10 mouse cellular contexts compared by ENCODE assay signal in the genomic region with DNA sequence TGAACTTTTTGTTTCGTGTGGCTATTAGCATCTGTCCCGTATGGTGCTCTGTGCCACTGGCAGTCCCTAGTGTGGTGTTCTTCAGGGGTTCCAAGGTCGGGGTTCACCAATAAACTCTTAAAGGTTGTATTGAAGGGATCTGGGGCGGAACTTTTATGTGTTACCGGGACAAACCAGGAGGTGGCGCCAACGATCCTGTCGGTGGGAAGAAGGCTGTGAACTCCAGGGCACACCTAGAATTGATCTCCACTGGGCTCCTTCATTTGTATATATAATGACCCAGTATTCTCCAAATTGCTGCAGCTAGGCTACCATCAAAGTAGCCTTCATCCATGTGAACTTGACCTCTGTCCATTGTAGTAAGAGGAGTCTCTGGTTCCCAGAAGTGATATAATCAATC. TPM values are rescaled to one million over a fixed set of nuclear protein-coding genes. Genes with fewer than 3 reads are reported as not detected.
DNase-seq lines count a peak whose midpoint lies in the region; ATAC-seq lines count a peak whose summit lies in the region.
"Had no signal": no experiment of that assay in that cellular context is flagged by ENCODE, and none has a peak within 500 bp of the region (broad histone marks: within the 10 kb centered on the region; RNA-seq: fewer than 3 reads in every experiment).

No protein-coding gene starts in this region.

- DNase-seq in midbrain, embryonic 11.5 days (ENCODE audit: low spot score, missing footprints), result peak; percentile 98
- peak; percentile 86 for DNase-seq in NIH3T3 (ENCODE audit: low read depth)
- peak; percentile 54 for DNase-seq in cerebellum, adult 9-10 months
- peak; percentile 73 for DNase-seq in gastrocnemius, postnatal 10 days
- DNase-seq in layer of hippocampus, postnatal 25 days (ENCODE audit: extremely low spot score in 1 of 2, low spot score in 1 of 2), result peak; percentile 34 to 78
- DNase-seq in thymus, postnatal 4 days, result peak; percentile 83

- no peaks in the 10 kb centered on the region for H3K36me3 ChIP-seq in midbrain, embryonic 11.5 days (ENCODE audit: control insufficient read depth, insufficient read depth, low read length)
- no peaks in the 10 kb centered on the region for H3K36me3 ChIP-seq in midbrain, embryonic 15.5 days (replicated peaks)
- H3K36me3 ChIP-seq: hindbrain, embryonic 15.5 days; neural tube, embryonic 12.5 days had no signal

- H3K4me3 ChIP-seq in midbrain, embryonic 11.5 days (ENCODE audit: low read depth, low read length), result no peak overlapping the region
- H3K4me3 ChIP-seq in midbrain, embryonic 15.5 days, result no peak overlapping the region
- H3K4me3 ChIP-seq: hindbrain, embryonic 15.5 days; neural tube, embryonic 12.5 days had no signal

- no peak overlapping the region for H3K4me2 ChIP-seq in midbrain, embryonic 11.5 days
- H3K4me2 ChIP-seq in midbrain, embryonic 15.5 days, result no peak overlapping the region
- H3K4me2 ChIP-seq: hindbrain, embryonic 15.5 days; neural tube, embryonic 12.5 days had no signal

- WGBS in midbrain, embryonic 11.5 days, result 22% methylated on average over 8 of the region's 8 CpGs
- WGBS in midbrain, embryonic 15.5 days, result 22% methylated on average over 8 of the region's 8 CpGs

- no peak overlapping the region for H3K9ac ChIP-seq in midbrain, embryonic 11.5 days (ENCODE audit: low read length)
- H3K9ac ChIP-seq in midbrain, embryonic 15.5 days, result no peak overlapping the region
- H3K9ac ChIP-seq: hindbrain, embryonic 15.5 days; neural tube, embryonic 12.5 days had no signal

- no peaks in the 10 kb centered on the region for H3K27me3 ChIP-seq in midbrain, embryonic 11.5 days (ENCODE audit: control insufficient read depth, insufficient read depth, low read length)
- peaks cover 2% of the 10 kb centered on the region; the same call in 1 of the 2 replicates for H3K27me3 ChIP-seq in midbrain, embryonic 15.5 days (replicated peaks)

- H3K27ac ChIP-seq in midbrain, embryonic 11.5 days (ENCODE audit: low read depth, low read length), result no peak overlapping the region
- H3K27ac ChIP-seq in midbrain, embryonic 15.5 days, result no peak overlapping the region
- H3K27ac ChIP-seq: hindbrain, embryonic 15.5 days; neural tube, embryonic 12.5 days had no signal

- H3K4me1 ChIP-seq in midbrain, embryonic 11.5 days (ENCODE audit: control insufficient read depth, insufficient read depth, low read length), result 0 out of 2 replicates have a peak, but pooled peaks cover 2% of the 10 kb centered on the region
- H3K4me1 ChIP-seq in midbrain, embryonic 15.5 days, result no peaks in the 10 kb centered on the region; the same call in 1 of the 2 replicates
- H3K4me1 ChIP-seq: hindbrain, embryonic 15.5 days; neural tube, embryonic 12.5 days had no signal

- H3K9me3 ChIP-seq in midbrain, embryonic 11.5 days (ENCODE audit: control insufficient read depth, low read length), result no peaks in the 10 kb centered on the region
- H3K9me3 ChIP-seq in midbrain, embryonic 15.5 days, result no peaks in the 10 kb centered on the region
- H3K9me3 ChIP-seq: hindbrain, embryonic 15.5 days; neural tube, embryonic 12.5 days had no signal

- ATAC-seq in midbrain, embryonic 11.5 days (ENCODE audit: low FRiP score), result no peak
- no peak for ATAC-seq in midbrain, embryonic 15.5 days (replicated peaks)
- peak; percentile 60; the same call in 1 of the 2 replicates for ATAC-seq in neutrophil, adult 5-6 weeks (ENCODE audit: extremely low read depth, insufficient number of reproducible peaks, low FRiP score, poor library complexity, severe bottlenecking)

RNA-seq across cellular contexts. Expression of a gene that starts 10.6 kb away (rescaled TPM):
- 0.06 TPM in 1 of 2 replicates, not detected in the other for polyA plus RNA-seq in midbrain, embryonic 11.5 days (2014; fragmentation: Nextera tagmentation; extraction: Ambion mirVana)
- 2.3 and 2.4 TPM in 2 replicates for polyA plus RNA-seq in midbrain, embryonic 15.5 days (2015; fragmentation: Nextera tagmentation; extraction: Ambion mirVana)
- under 1 TPM in 1 of 2 experiments, not detected in 1; 0.11 TPM for total RNA-seq in gastrocnemius, postnatal 10 days (2021)
- 1 to 10 TPM; 4.0 to 4.8 TPM for total RNA-seq in layer of hippocampus, postnatal 25 days (2021)
- total RNA-seq in neutrophil, adult 5-6 weeks (2017), result not detected in 2 replicates

RNA-seq across cellular contexts. Expression of a gene that starts 42.5 kb away (rescaled TPM):
- polyA plus RNA-seq in midbrain, embryonic 11.5 days (2014; fragmentation: Nextera tagmentation; extraction: Ambion mirVana), result 323 and 335 TPM in 2 replicates
- 209 and 210 TPM in 2 replicates for polyA plus RNA-seq in midbrain, embryonic 15.5 days (2015; fragmentation: Nextera tagmentation; extraction: Ambion mirVana)
- total RNA-seq in gastrocnemius, postnatal 10 days (2021), result 10 to 100 TPM; 33.2 to 35.8 TPM
- 100 to 1,000 TPM in 1 of 2 experiments, 10 to 100 TPM in 1; 99.5 to 110 TPM for total RNA-seq in layer of hippocampus, postnatal 25 days (2021)
- total RNA-seq in neutrophil, adult 5-6 weeks (2017), result 10.0 and 11.7 TPM in 2 replicates
